Mouse (Mus musculus) layer of hippocampus, adult 2 months (tissue): ENCODE data around the gene Ugt1a9. TPM values are rescaled to one million over a fixed set of nuclear protein-coding genes. Genes with fewer than 3 reads are reported as not detected.

Experiments
- DNase-seq, 2 experiments: peaks; one replicate each; pipeline ENCODE4 v3.0.0; 2022; ENCODE audit warnings: low spot score in 2 of 2
- H3K27ac ChIP-seq: fragments of 200-600 bp; 2 replicates; pipeline ENCODE4 v1.8.1; 2022
- H3K4me3 ChIP-seq: fragments of 200-600 bp; 2 replicates; pipeline ENCODE4 v1.8.1; 2022; ENCODE audit warnings: mild to moderate bottlenecking
- CTCF ChIP-seq: fragments of 200-600 bp; conservative IDR thresholded peaks from 2 replicates; pipeline ENCODE4 v1.8.1; 2022; ENCODE audit warnings: antibody characterized with exemption, mild to moderate bottlenecking, moderate library complexity
- total RNA-seq, 2 experiments: library from RNA; stranded (reverse); gene quantifications; 2 replicates each; pipeline ENCODE4 v1.2.3; 2021

Gene Ugt1a9
- total RNA-seq, 2 experiments from 2014 or later: not detected

GRCm38 (mm10) chr1:88179657-88180056 lies 109.1 kb downstream of the Ugt1a9 start:
- Histone ChIP-seq H3K4me3 (no peak overlapping the region), H3K27ac (no peak overlapping the region)
- TF ChIP-seq CTCF: no peak
- DNase-seq: no peak

- H3K27ac ChIP-seq: no peak overlapping the region
- no peak for DNase-seq
- TF ChIP-seq CTCF: no peak
- no peak overlapping the region for H3K4me3 ChIP-seq
These were observed 115.8 kb downstream of the Ugt1a9 start for GRCm38 (mm10) chr1:88186325-88186935.

GRCm38 (mm10) chr1:88192136-88192535 lies 121.5 kb downstream of the Ugt1a9 start:
- no peak for TF ChIP-seq CTCF
- no peak for DNase-seq
- H3K27ac ChIP-seq: no peak overlapping the region
- H3K4me3 ChIP-seq: no peak overlapping the region

- no peak for DNase-seq
- Histone ChIP-seq H3K4me3 (no peak overlapping the region), H3K27ac (no peak overlapping the region)
- TF ChIP-seq CTCF: no peak
These were observed 125.1 kb downstream of the Ugt1a9 start for GRCm38 (mm10) chr1:88195687-88196086.

GRCm38 (mm10) chr1:88197443-88197842 lies 126.8 kb downstream of the Ugt1a9 start:
- Histone ChIP-seq H3K27ac (no peak overlapping the region), H3K4me3 (no peak overlapping the region)
- TF ChIP-seq CTCF: no peak
- no peak for DNase-seq

GRCm38 (mm10) chr1:88199996-88200395 lies 129.4 kb downstream of the Ugt1a9 start:
- no peak overlapping the region for H3K27ac ChIP-seq

GRCm38 (mm10) chr1:88200456-88200855 lies 129.9 kb downstream of the Ugt1a9 start, which contains the start of gene Ugt1a2:
TSS of gene Ugt1a2 (plus strand) at chr1:88200601.
- H3K27ac ChIP-seq: no peak within 1 kb of the TSS
- DNase-seq: no peak
- no peak within 1 kb of the TSS for H3K4me3 ChIP-seq
- no peak for TF ChIP-seq CTCF

More at GRCm38 (mm10) chr1:88199996-88200395, 129.4 kb downstream of the Ugt1a9 start:
- no peak for TF ChIP-seq CTCF
- DNase-seq: no peak
- no peak overlapping the region for H3K4me3 ChIP-seq

GRCm38 (mm10) chr1:88205294-88205922 lies 134.8 kb downstream of the Ugt1a9 start, which contains the start of gene Dnajb3:
TSS of gene Dnajb3 (minus strand) at chr1:88205782.
- DNase-seq: peak; percentile 80 to 84
- TF ChIP-seq CTCF: peak; percentile 44
- Histone ChIP-seq H3K27ac (peak within 1 kb of the TSS; percentile 85), H3K4me3 (peak within 1 kb of the TSS; percentile 74)

- H3K4me3 ChIP-seq: no peak overlapping the region
- no peak for DNase-seq
- no peak overlapping the region for H3K27ac ChIP-seq
- TF ChIP-seq CTCF: no peak
These were observed 136.4 kb downstream of the Ugt1a9 start for GRCm38 (mm10) chr1:88206843-88207479.

- no peak for DNase-seq
- H3K27ac ChIP-seq: no peak within 1 kb of the TSS
- no peak within 1 kb of the TSS for H3K4me3 ChIP-seq
- TF ChIP-seq CTCF: no peak
These were observed 141.2 kb downstream of the Ugt1a9 start, which contains the start of gene Ugt1a1 for GRCm38 (mm10) chr1:88211812-88212211. TSS of gene Ugt1a1 (plus strand) at chr1:88211959.

GRCm38 (mm10) chr1:88212341-88213045 lies 141.9 kb downstream of the Ugt1a9 start:
- Histone ChIP-seq H3K27ac (no peak overlapping the region), H3K4me3 (no peak overlapping the region)
- no peak for DNase-seq
- TF ChIP-seq CTCF: no peak

- H3K27ac ChIP-seq: no peak overlapping the region
- TF ChIP-seq CTCF: no peak
- no peak for DNase-seq
- no peak overlapping the region for H3K4me3 ChIP-seq
These were observed 142.5 kb downstream of the Ugt1a9 start for GRCm38 (mm10) chr1:88213061-88213460.
